Mouse (Mus musculus) liver, postnatal 0 days (tissue): Measurements from ENCODE around the gene Kcng4.

ENCODE experiments used
- CTCF ChIP-seq: sonication (generic); IDR thresholded peaks from 2 replicates; pipeline ENCODE4 v1.5.1; 2016; ENCODE audit warnings: antibody characterized with exemption, low read depth
- EP300 ChIP-seq: IDR thresholded peaks from 2 replicates; pipeline ENCODE4 v1.6.1; 2016; ENCODE audit warnings: antibody characterized with exemption, low read depth, mild to moderate bottlenecking

- TF ChIP-seq CTCF, result no peak
- no peak for TF ChIP-seq EP300
Measured at GRCm38 (mm10) chr8:119579096-119579495, 56.4 kb downstream of the Kcng4 start.
